In genomic region chr17:6477026-6477425, GRCm38 (mm10) we compare ENCODE assay signal across 7 mouse cellular contexts. TPM values are rescaled to one million over a fixed set of nuclear protein-coding genes. Genes with fewer than 3 reads are reported as not detected.
DNase-seq lines count a peak whose midpoint lies in the region; ATAC-seq and TF ChIP-seq lines count a peak whose summit lies in the region.
"Not testable (repeated sequence)": the region's sequence is repeated elsewhere in the genome, so short reads cannot be mapped to it uniquely, and the experiment has no call there.

No protein-coding gene starts in this region.

- TF ChIP-seq CTCF in gastrocnemius, adult 2 months (IDR thresholded peaks at IDR 0.05), result not testable (repeated sequence)

- H3K9ac ChIP-seq in hindbrain, embryonic 16.5 days (ENCODE audit: low read depth, low read length), result peak overlapping the region; percentile 89
- H3K9ac ChIP-seq in limb, embryonic 12.5 days (replicated peaks), result peak overlapping the region; percentile 93
- H3K9ac ChIP-seq in neural tube, embryonic 15.5 days (replicated peaks), result peak overlapping the region; percentile 82

- H3K9me3 ChIP-seq in hindbrain, embryonic 16.5 days (ENCODE audit: control insufficient read depth, low read length); limb, embryonic 12.5 days; neural tube, embryonic 15.5 days (replicated peaks): not testable (repeated sequence)

- peak overlapping the region; percentile 59 for H3K4me2 ChIP-seq in hindbrain, embryonic 16.5 days (ENCODE audit: low read length)
- H3K4me2 ChIP-seq in limb, embryonic 12.5 days, result peak overlapping the region; percentile 69
- peak overlapping the region; percentile 96 for H3K4me2 ChIP-seq in neural tube, embryonic 15.5 days

- intact Hi-C loops in gastrocnemius, adult 2 months (cut with DNase I), result not testable (repeated sequence)

- WGBS in hindbrain, embryonic 16.5 days, result under 1% methylated on average over 28 of the region's 42 CpGs
- 1% methylated on average over 42 of the region's 42 CpGs for WGBS in limb, embryonic 12.5 days
- WGBS in neural tube, embryonic 15.5 days, result under 1% methylated on average over 42 of the region's 42 CpGs

- H3K27ac ChIP-seq in gastrocnemius, adult 2 months, result peak overlapping the region; percentile 70
- peak overlapping the region; percentile 82 for H3K27ac ChIP-seq in hindbrain, embryonic 16.5 days (ENCODE audit: low read depth, low read length)
- peak overlapping the region; percentile 88 for H3K27ac ChIP-seq in limb, embryonic 12.5 days
- H3K27ac ChIP-seq in neural tube, embryonic 15.5 days (replicated peaks), result peak overlapping the region; percentile 81

- not testable (repeated sequence) for H3K36me3 ChIP-seq in hindbrain, embryonic 16.5 days (ENCODE audit: control insufficient read depth, insufficient read depth, low read length); limb, embryonic 12.5 days; neural tube, embryonic 15.5 days

- not testable (repeated sequence) for H3K27me3 ChIP-seq in hindbrain, embryonic 16.5 days (replicated peaks; ENCODE audit: control insufficient read depth, insufficient read depth, low read length); limb, embryonic 12.5 days; neural tube, embryonic 15.5 days (replicated peaks)

- H3K4me1 ChIP-seq in hindbrain, embryonic 16.5 days (ENCODE audit: control insufficient read depth, insufficient read depth, low read depth, low read length); limb, embryonic 12.5 days (replicated peaks): not testable (repeated sequence)
- peaks cover 23% of the 10 kb centered on the region for H3K4me1 ChIP-seq in neural tube, embryonic 15.5 days

- peak; percentile 79 for ATAC-seq in hindbrain, embryonic 16.5 days
- ATAC-seq in limb, embryonic 12.5 days (ENCODE audit: insufficient number of reproducible peaks, insufficient read depth, low FRiP score, low TSS enrichment, low read depth), result peak; percentile 61
- ATAC-seq in megakaryocyte progenitor cell, adult 5-6 weeks (replicated peaks; ENCODE audit: poor library complexity), result peak; percentile 67
- ATAC-seq in neural tube, embryonic 15.5 days (ENCODE audit: low FRiP score), result peak; percentile 82

- H3K4me3 ChIP-seq in gastrocnemius, adult 2 months, result peak overlapping the region; percentile 75
- peak overlapping the region; percentile 69 for H3K4me3 ChIP-seq in hindbrain, embryonic 16.5 days (ENCODE audit: low read length)
- H3K4me3 ChIP-seq in limb, embryonic 12.5 days (replicated peaks), result peak overlapping the region; percentile 72
- H3K4me3 ChIP-seq in neural tube, embryonic 15.5 days (replicated peaks), result peak overlapping the region; percentile 74

- DNase-seq in ZHBTc4 (ENCODE audit: low read depth, low spot score), result peak; percentile 68
- peak; percentile 70 for DNase-seq in embryo, embryonic 9.5 days (ENCODE audit: extremely low spot score)
- not testable (repeated sequence) for DNase-seq in gastrocnemius, adult 2 months

RNA-seq across cellular contexts. Expression of gene Dynlt1b, which starts 47.1 kb away (rescaled TPM):
- total RNA-seq in gastrocnemius, adult 2 months (2021), result 10 to 100 TPM; 55.9 to 57.4 TPM
- 1,010 and 1,046 TPM in 2 replicates for polyA plus RNA-seq in hindbrain, embryonic 16.5 days (2015; fragmentation: Nextera tagmentation; extraction: Ambion mirVana)
- 528 and 536 TPM in 2 replicates for polyA plus RNA-seq in limb, embryonic 12.5 days (2016; fragmentation: Nextera tagmentation; extraction: Ambion mirVana)
- total RNA-seq in megakaryocyte progenitor cell, adult 5-6 weeks (2015), result 110 and 112 TPM in 2 replicates
- total RNA-seq in megakaryocyte progenitor cell, adult 5-6 weeks (2017), result 133 and 134 TPM in 2 replicates
- 1,064 and 1,207 TPM in 2 replicates for polyA plus RNA-seq in neural tube, embryonic 15.5 days (2015; fragmentation: Nextera tagmentation; extraction: Ambion mirVana)
